Mouse (Mus musculus) layer of hippocampus, adult 2 months (tissue): ENCODE results near the gene Cdc37l1. TPM values are rescaled to one million over a fixed set of nuclear protein-coding genes. Genes with fewer than 3 reads are reported as not detected.

ENCODE experiments used
- DNase-seq, 2 experiments: peaks; one replicate each; pipeline ENCODE4 v3.0.0; 2022; ENCODE audit warnings: low spot score in 2 of 2
- H3K27ac ChIP-seq: fragments of 200-600 bp; 2 replicates; pipeline ENCODE4 v1.8.1; 2022
- H3K4me3 ChIP-seq: fragments of 200-600 bp; 2 replicates; pipeline ENCODE4 v1.8.1; 2022; ENCODE audit warnings: mild to moderate bottlenecking
- CTCF ChIP-seq: fragments of 200-600 bp; conservative IDR thresholded peaks from 2 replicates; pipeline ENCODE4 v1.8.1; 2022; ENCODE audit warnings: antibody characterized with exemption, mild to moderate bottlenecking, moderate library complexity
- total RNA-seq, 2 experiments: library from RNA; stranded (reverse); gene quantifications; 2 replicates each; pipeline ENCODE4 v1.2.3; 2021

Gene Cdc37l1
- total RNA-seq, 2 experiments from 2014 or later, result 105 to 114 TPM

GRCm38 (mm10) chr19:29059688-29060087, 69.5 kb downstream of the Cdc37l1 start:
- peak; percentile 63 for TF ChIP-seq CTCF
- no peak for DNase-seq
- H3K27ac ChIP-seq, result no peak overlapping the region
- no peak overlapping the region for H3K4me3 ChIP-seq

DNA sequence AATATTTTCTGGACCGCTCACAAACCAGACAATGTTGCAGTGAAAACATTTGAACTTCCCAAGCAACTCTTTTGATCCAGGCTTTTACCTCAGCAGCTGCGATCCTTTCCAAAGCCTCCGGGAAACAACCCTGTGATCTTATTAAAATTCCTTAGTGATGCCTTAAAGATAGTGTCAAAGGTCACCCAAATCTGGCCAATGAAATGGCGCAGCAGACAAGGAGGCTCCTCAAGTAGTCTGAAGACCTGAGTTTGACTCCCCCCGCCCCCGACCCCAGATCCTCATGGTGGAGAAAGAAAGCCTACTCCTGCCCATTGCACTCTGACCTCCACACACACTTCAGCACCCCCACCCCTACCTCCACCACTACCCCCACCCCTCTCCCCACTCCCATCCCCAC, 70.1 kb downstream of the Cdc37l1 start:
- no peak for TF ChIP-seq CTCF
- H3K4me3 ChIP-seq, result no peak overlapping the region
- no peak overlapping the region for H3K27ac ChIP-seq
- DNase-seq, result no peak

- H3K27ac ChIP-seq, result no peak overlapping the region
- no peak overlapping the region for H3K4me3 ChIP-seq
- no peak for DNase-seq
- TF ChIP-seq CTCF, result no peak
Observed at GRCm38 (mm10) chr19:29063009-29063408, 72.9 kb downstream of the Cdc37l1 start.

- TF ChIP-seq CTCF, result peak; percentile 95
- DNase-seq, result peak; percentile 86 to 94
- Histone ChIP-seq H3K4me3 (peak overlapping the region; percentile 20; the same call in 1 of the 2 replicates), H3K27ac (peak overlapping the region; percentile 78)
Observed at GRCm38 (mm10) chr19:29063577-29064363, 73.6 kb downstream of the Cdc37l1 start.

- TF ChIP-seq CTCF, result no peak
- Histone ChIP-seq H3K4me3 (peak overlapping the region; percentile 20; the same call in 1 of the 2 replicates), H3K27ac (peak overlapping the region; percentile 78)
- DNase-seq, result no peak
Observed at GRCm38 (mm10) chr19:29064451-29065102, 74.4 kb downstream of the Cdc37l1 start.

GRCm38 (mm10) chr19:29066981-29067471, 76.9 kb downstream of the Cdc37l1 start:
- no peak for TF ChIP-seq CTCF
- peak overlapping the region; percentile 54 for H3K27ac ChIP-seq
- no peak for DNase-seq

GRCm38 (mm10) chr19:29069195-29069594, 79.0 kb downstream of the Cdc37l1 start:
- DNase-seq, result no peak
- H3K4me3 ChIP-seq, result no peak overlapping the region
- H3K27ac ChIP-seq, result no peak overlapping the region
- no peak for TF ChIP-seq CTCF

More at GRCm38 (mm10) chr19:29066981-29067471, 76.9 kb downstream of the Cdc37l1 start:
- H3K4me3 ChIP-seq, result peak overlapping the region; percentile 17

DNA sequence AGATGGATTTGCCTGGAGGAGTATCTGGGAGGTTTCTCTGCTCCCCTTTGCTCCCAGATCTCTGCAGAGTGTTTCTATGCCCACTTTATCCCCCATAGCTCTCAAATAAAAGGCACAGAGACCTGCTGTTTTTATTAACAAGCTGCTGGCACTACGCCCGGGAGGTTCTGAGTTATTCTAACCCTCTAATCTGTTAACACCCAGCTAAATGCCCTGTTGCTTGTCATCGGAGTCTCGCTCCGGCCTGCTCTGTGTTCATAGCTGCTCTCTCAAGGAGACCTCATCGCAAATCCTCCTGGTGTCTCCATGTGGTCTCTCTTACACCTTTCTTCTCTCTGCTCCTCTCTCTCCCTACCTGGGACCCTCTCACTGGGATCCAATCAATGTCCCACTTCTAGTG, 84.7 kb downstream of the Cdc37l1 start:
- Histone ChIP-seq H3K27ac (no peak overlapping the region), H3K4me3 (no peak overlapping the region)
- DNase-seq, result no peak
- TF ChIP-seq CTCF, result no peak

Other genes starting within 250 kb of the Cdc37l1 start
- 100 to 1,000 TPM; 139 to 149 TPM for gene Slc1a1, start 155.3 kb upstream of the Cdc37l1 start, total RNA-seq
- 10 to 100 TPM; 51.2 to 52.4 TPM for gene Plpp6, start 26.4 kb upstream of the Cdc37l1 start, total RNA-seq
- 1 to 10 TPM; 7.4 to 9.2 TPM for gene 4430402I18Rik, start 22.6 kb upstream of the Cdc37l1 start, total RNA-seq
- 10 to 100 TPM; 51.5 to 53.0 TPM for gene Ak3, start 57.6 kb downstream of the Cdc37l1 start, total RNA-seq
- gene Rcl1, start 111.0 kb downstream of the Cdc37l1 start, total RNA-seq, result 10 to 100 TPM; 19.3 to 22.0 TPM